Mouse (Mus musculus) NIH3T3 (cell line): ENCODE results near the gene Kdsr.
"Not testable (repeated sequence)": the region's sequence is repeated elsewhere in the genome, so short reads cannot be mapped to it uniquely, and the experiment has no call there.

ENCODE experiments used
- DNase-seq: peaks from one replicate; pipeline ENCODE4 v3.0.0-alpha.2; 2012; ENCODE audit warnings: low read depth

The Kdsr gene

GRCm38 (mm10) chr1:106739810-106740209, 19.7 kb downstream of the Kdsr start:
- DNase-seq = no peak

- peak; percentile 24 for DNase-seq
Measured at GRCm38 (mm10) chr1:106738092-106738491, 21.4 kb downstream of the Kdsr start.

- DNase-seq = no peak
Measured at GRCm38 (mm10) chr1:106736211-106736610, 23.3 kb downstream of the Kdsr start.

GRCm38 (mm10) chr1:106735586-106735985, 23.9 kb downstream of the Kdsr start:
- peak; percentile 79 for DNase-seq

GRCm38 (mm10) chr1:106722061-106722460, 37.5 kb downstream of the Kdsr start:
- no peak for DNase-seq

GRCm38 (mm10) chr1:106717736-106718135, 41.8 kb downstream of the Kdsr start:
- not testable (repeated sequence) for DNase-seq

GRCm38 (mm10) chr1:106717071-106717601, 42.4 kb downstream of the Kdsr start:
- peak; percentile 91 for DNase-seq

GRCm38 (mm10) chr1:106716141-106716540, 43.4 kb downstream of the Kdsr start:
- no peak for DNase-seq

- no peak for DNase-seq
Measured at GRCm38 (mm10) chr1:106715111-106716083, 44.1 kb downstream of the Kdsr start.

- no peak for DNase-seq
Measured at GRCm38 (mm10) chr1:106714530-106714981, 45.0 kb downstream of the Kdsr start.

- peak; percentile 81 for DNase-seq
Measured at GRCm38 (mm10) chr1:106713621-106714529, 45.7 kb downstream of the Kdsr start, which contains the start of gene Bcl2. Bcl2 (minus strand) TSS chr1:106714274.

GRCm38 (mm10) chr1:106712330-106712729, 47.2 kb downstream of the Kdsr start:
- no peak for DNase-seq

GRCm38 (mm10) chr1:106711356-106712125, 48.0 kb downstream of the Kdsr start:
- no peak for DNase-seq

- no peak for DNase-seq
Measured at GRCm38 (mm10) chr1:106710202-106710601, 49.3 kb downstream of the Kdsr start.

GRCm38 (mm10) chr1:106707036-106707880, 52.3 kb downstream of the Kdsr start:
- DNase-seq = no peak

GRCm38 (mm10) chr1:106703183-106703582, 56.3 kb downstream of the Kdsr start:
- DNase-seq = no peak

GRCm38 (mm10) chr1:106702471-106703175, 56.9 kb downstream of the Kdsr start:
- peak; percentile 9 for DNase-seq

- DNase-seq = peak; percentile 17
Measured at GRCm38 (mm10) chr1:106700520-106701114, 58.9 kb downstream of the Kdsr start.

GRCm38 (mm10) chr1:106696472-106696871, 63.1 kb downstream of the Kdsr start:
- DNase-seq = no peak
